Mouse (Mus musculus) embryo, embryonic 11.5 days (tissue): ENCODE data around the gene Gramd1b.
A peak's percentile ranks its signal among the peaks of the same experiment; 100 is the strongest.

Experiments used
- DNase-seq: peaks from one replicate; pipeline ENCODE4 v3.0.0-alpha.2; 2012; ENCODE audit warnings: low read depth, low spot score

The Gramd1b gene

GRCm38 (mm10) chr9:40458559-40459303, 72.5 kb downstream of the Gramd1b start:
- no peak for DNase-seq

GRCm38 (mm10) chr9:40457448-40457847, 73.7 kb downstream of the Gramd1b start:
- DNase-seq, result no peak

GRCm38 (mm10) chr9:40456191-40456590, 75.0 kb downstream of the Gramd1b start:
- peak; percentile 48 for DNase-seq

- no peak for DNase-seq
These were observed 75.6 kb downstream of the Gramd1b start for GRCm38 (mm10) chr9:40455336-40456185.

- DNase-seq, result no peak
These were observed 76.2 kb downstream of the Gramd1b start for GRCm38 (mm10) chr9:40455020-40455335.

- DNase-seq, result no peak
These were observed 77.3 kb downstream of the Gramd1b start for GRCm38 (mm10) chr9:40453889-40454288.

- no peak for DNase-seq
These were observed 79.0 kb downstream of the Gramd1b start for GRCm38 (mm10) chr9:40452208-40452607.

- DNase-seq, result no peak
These were observed 80.4 kb downstream of the Gramd1b start for GRCm38 (mm10) chr9:40450776-40451175.

GRCm38 (mm10) chr9:40450417-40450714, 80.8 kb downstream of the Gramd1b start:
- DNase-seq, result no peak

- DNase-seq, result no peak
These were observed 81.4 kb downstream of the Gramd1b start for GRCm38 (mm10) chr9:40449610-40450416.

GRCm38 (mm10) chr9:40448646-40449243, 82.4 kb downstream of the Gramd1b start:
- no peak for DNase-seq

GRCm38 (mm10) chr9:40447265-40447664, 83.9 kb downstream of the Gramd1b start:
- no peak for DNase-seq

- no peak for DNase-seq
These were observed 86.2 kb downstream of the Gramd1b start for GRCm38 (mm10) chr9:40444961-40445360.

GRCm38 (mm10) chr9:40442784-40443183, 88.4 kb downstream of the Gramd1b start:
- DNase-seq, result no peak

- no peak for DNase-seq
These were observed 91.1 kb downstream of the Gramd1b start for GRCm38 (mm10) chr9:40439973-40440687.

- no peak for DNase-seq
These were observed 92.3 kb downstream of the Gramd1b start for GRCm38 (mm10) chr9:40438731-40439526.

- no peak for DNase-seq
These were observed 93.3 kb downstream of the Gramd1b start for GRCm38 (mm10) chr9:40437891-40438290.

- no peak for DNase-seq
These were observed 97.9 kb downstream of the Gramd1b start for GRCm38 (mm10) chr9:40433286-40433685.

- DNase-seq, result no peak
These were observed 100.2 kb downstream of the Gramd1b start for GRCm38 (mm10) chr9:40430969-40431368.

GRCm38 (mm10) chr9:40427663-40428062, 103.5 kb downstream of the Gramd1b start:
- DNase-seq, result no peak
